Mouse (Mus musculus) CD4-positive, CD25-positive, alpha-beta regulatory T cell, adult 4 months (primary cell): Measurements from ENCODE around the gene Themis2. TPM values are rescaled to one million over a fixed set of nuclear protein-coding genes. Genes with fewer than 3 reads are reported as not detected.
"Not testable (repeated sequence)": the region's sequence is repeated elsewhere in the genome, so short reads cannot be mapped to it uniquely, and the experiment has no call there.

ENCODE experiments used
- ATAC-seq: one replicate; pipeline ENCODE4 v1.8.0; 2017
- polyA plus RNA-seq, 2 experiments: library from polyadenylated mRNA; unstranded; fragments of 100-300 nt; shearing (Covaris generic); gene quantifications; one replicate each; pipeline ENCODE4 v1.2.1; 2017

Themis2 gene
- polyA plus RNA-seq, 2 experiments from 2014 or later: 0.24 to 1.1 TPM

DNA sequence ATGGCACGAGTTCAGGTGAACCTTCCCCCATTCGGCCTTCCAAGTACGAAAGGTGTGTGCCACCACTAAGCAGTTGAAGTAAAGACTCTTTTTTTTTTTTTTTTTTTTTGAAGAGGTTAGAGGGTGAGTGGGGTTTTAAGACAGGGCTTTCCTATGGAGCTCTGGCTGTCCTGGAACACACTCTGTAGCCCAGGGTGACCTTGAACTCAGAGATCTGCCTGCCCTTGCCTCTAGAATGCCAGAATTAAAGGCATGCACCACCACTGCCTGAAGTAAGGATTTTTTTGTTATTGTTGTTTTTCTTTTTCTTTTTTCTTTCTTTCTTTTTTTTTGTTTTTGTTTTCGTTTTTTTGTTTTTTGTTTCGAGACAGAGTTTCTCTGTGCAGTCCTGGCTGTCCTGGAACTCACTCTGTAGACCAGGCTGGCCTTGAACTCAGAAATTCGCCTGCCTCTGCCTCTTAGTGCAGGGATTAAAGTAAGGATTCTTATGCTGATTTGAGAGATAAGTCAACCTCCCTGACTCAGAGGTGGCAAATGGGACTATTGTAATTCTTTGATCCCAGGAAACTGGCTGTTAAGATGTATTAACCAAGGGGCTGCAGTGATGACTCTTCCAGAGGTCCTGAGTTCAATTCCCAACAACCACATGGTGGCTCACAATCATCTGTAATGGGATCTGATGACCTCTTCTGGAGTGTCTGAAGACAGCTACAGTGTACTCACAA, 46.8 kb downstream of the Themis2 start:
- ATAC-seq: no peak

DNA sequence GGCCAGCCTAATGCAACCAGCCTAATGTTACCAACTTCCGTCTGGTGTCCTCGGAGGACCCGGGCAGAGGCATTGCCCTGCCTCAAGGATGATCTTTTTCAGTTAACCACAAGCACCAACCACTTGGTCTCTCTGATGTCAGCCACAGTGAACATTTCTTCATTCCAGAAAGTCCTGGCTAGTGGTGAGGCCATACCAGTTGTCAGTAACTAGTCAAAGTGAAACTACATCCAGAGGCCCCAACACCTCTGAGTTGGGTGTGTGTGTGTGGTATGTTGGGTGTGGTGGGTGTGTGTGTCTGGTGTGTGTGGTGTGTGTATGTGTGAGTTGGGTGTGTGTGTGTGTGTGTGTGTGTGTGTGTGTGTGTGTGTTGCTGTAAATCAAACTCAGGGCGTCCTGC, 47.4 kb downstream of the Themis2 start:
- no peak for ATAC-seq

DNA sequence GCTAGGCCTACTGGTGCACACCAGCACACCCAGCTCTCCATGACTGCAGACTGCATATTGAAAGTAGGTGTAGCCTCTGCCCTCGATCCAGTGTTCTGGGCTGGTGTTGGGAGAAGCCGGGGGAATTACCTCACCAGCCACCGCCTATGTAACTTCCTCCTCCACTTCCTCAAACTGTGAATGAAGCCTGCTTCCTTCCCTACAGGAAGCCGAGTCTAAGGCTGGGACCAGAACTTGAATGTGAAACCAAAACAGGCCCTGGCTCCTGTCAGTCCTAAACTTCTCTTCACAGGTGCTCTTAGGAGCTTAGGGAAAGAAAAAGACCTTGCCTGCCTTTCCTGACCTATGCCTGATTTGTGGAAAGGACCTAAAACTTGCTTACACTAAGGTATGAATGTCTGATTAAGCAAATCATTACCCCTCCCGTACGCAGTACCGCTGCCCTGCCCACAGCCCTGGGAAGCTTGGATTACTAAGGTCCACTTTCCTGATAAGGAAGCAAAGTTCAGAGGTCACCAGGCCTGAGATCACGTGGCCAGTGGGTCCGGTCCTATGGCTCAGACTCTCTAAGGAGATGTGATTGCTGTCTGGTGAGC, 48.4 kb downstream of the Themis2 start:
- peak; percentile 88 for ATAC-seq

DNA sequence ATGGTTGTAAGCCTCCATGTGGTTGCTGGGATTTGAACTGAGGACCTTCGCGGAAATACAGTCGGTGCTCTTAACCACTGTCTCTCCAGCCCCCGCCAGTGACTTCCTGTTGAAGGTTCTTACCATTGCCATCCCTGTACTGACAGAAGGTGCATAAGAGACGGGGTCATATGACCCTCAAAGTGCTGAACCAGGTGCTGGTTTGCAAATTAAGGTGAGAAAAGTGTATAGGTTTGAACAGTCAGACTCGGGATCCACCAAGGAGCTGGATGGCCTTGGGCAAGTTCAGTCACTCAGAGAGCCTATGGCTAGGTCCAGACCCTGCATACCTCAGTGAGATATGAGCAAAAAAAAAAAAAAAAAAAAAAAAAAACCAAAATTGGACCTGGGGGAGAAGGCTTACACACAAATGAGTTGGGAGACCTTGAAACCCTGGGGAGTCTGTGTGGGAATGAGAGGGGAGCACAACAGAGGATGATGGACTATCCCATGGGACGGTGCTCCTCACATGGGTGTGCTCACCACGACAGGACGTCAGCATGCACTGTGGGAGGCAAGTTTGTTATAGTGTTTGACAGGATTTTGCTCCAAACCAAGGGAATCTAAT, 49.2 kb downstream of the Themis2 start:
- no peak for ATAC-seq

DNA sequence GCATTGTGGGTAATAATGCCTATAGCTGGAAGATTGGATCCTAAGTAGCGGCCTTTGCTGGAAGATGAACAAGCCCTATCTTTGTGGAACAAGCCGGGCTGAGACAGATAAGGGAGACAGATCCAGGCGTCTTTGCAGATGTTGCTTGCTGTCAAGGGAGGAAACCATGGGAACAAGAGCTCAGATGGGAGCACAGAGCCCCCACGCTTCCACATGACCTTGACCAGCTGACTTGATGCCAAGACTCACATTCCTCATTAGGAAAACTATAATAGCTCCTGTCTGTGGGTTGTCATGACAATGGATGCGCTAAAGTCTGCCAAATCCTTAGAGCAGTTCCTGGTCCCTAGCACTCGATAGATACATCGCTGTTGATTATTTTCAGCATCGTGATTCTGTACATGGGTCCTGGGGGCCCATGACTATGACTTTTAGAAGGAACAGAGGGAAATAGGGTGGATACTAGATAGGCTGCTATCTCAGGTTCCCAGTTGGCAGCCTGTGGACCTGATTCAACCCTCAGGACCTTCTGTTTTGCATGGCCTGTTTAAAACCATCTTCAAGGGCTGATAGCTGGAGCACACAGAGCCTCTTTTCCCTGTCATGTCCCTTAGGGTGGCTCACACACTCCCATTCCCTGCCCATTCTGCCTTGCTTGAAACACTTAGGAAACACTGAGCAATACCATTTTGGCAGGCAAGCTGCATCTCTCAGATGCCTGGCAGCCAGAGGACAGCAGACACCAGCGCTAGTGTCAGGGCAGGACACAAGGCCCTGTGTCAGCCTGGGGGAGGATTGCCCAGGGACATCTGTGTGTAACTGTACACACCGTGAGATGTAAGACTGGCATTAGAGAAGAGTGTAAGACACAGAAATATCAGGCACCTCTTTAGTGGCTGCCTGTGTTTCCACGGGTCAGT, 51.9 kb downstream of the Themis2 start:
- no peak for ATAC-seq

DNA sequence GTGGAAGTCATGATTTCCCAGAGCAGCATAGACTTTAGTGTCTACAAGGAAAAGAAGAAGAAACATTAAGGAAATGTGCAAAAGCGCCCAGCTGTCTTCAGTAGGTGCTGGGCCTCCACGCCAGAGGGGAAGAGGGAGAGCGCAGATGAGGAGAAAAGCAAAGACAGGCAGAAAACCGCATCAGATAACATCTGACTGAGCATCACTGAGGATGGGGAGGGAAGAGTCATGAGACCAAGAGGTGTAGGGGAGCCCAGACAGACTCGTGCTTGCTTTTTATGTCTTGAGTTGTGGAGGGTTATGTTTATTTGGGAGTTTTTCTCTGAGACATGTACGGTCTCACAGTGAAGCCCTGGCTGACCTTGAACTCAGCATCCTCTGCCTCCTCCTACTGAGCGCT, 54.7 kb downstream of the Themis2 start:
- ATAC-seq: no peak

DNA sequence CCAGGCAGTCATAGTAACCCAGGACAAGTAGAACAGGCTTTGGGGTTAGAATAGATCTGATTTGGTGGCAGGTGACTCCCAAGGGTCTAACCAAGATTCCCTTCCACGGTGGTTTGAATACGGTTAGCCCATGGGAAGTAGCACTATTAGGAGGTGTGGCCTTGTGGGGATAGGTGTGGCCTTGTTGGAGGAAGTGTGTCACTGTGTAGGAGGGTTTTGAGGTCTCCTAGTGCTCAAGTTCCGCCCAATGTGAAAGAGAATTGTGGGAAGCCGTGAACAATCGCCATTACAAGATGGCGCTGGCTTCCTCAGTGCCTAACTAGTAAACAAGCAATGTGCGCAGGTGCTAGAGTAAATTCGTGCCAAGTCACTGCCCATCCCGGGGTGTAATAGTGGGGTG, 59.0 kb downstream of the Themis2 start:
- not testable (repeated sequence) for ATAC-seq

DNA sequence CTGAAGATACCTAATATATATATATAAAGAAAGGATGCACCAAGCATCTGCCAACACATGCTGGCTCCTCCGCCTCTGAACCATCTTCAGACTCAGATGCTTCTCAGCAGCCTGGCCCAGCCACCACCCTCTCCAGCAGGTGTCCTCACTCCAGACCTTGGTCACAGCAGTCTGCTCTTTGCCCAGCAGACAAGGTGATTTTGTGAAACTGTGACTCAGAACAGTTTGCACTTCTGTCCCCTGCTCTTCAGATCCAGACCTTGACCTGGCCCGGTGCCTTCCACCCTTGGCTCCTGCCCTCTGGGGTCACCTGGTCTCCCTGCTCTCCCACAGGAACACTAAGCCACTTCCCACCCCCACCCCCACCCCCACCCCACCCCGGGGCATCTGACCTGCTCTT, 60.3 kb downstream of the Themis2 start:
- ATAC-seq: no peak

DNA sequence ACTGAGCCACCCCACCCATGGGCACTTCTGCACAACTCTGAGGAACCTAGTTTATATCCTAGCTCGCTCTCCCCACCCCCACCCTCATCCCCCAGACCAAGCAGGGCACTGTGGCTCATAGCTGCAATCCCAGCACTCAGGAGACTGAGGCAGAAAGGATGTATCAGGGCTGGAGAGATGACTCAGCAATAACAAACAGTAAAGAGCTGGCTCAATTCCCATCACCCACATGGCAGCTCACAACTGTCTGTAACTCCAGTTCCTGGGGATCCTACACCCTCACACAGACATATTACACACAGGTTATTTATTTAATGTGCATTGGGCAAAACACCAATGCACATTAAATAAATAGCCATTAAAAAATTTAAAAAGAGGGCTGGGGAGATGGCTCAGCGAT, 60.8 kb downstream of the Themis2 start:
- ATAC-seq: no peak

DNA sequence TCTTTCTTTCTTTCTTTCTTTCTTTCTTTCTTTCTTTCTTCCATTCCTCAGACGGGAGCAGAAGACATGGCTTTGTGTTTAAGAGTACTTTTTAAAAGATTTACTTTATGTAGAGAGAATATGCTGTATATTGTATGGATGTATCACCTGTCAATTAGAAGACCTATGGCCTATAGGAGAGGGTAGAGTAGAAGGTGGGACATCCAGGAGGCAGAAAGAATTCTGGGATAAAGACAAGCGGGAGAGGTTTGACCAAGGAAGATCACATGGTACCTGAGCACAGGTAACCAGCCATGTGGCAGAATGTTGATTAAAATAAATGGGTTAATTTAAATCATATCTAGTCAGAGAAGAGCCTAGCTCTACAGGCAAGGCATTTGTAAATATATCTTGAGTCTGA, 61.4 kb downstream of the Themis2 start:
- ATAC-seq: no peak

DNA sequence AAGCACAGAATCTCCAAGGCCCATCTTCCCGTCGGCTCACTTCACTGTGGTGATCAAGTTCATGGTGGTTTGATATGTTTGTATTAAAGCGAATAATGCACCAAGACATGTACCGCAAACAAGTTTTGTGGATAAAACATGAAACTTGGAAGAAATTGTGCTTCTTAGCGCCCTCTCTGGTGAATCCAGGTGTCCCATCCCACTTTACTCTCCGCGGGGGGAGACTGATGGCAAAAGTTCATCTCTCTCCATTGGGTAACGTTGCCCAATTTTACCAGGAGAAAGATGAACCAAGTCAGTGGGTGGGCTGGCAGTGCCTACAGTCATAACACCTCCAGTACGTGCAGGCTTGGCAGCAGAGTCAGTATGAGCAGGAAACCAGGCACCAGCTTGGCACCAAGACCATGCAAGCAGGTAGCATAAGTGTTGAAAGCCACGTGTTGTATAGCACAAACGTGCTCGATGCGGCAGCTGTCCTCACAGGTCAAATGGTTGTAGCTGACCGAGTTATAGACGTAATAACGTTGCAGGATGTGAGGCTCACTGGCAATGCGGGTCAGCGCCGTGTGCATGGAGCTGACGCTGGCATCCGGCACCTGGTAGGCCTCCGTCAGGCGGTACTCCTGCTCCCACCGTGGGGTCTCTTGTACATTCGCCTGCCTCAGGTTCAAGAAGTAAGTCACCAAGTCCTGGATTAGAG, 63.0 kb downstream of the Themis2 start:
- no peak for ATAC-seq

DNA sequence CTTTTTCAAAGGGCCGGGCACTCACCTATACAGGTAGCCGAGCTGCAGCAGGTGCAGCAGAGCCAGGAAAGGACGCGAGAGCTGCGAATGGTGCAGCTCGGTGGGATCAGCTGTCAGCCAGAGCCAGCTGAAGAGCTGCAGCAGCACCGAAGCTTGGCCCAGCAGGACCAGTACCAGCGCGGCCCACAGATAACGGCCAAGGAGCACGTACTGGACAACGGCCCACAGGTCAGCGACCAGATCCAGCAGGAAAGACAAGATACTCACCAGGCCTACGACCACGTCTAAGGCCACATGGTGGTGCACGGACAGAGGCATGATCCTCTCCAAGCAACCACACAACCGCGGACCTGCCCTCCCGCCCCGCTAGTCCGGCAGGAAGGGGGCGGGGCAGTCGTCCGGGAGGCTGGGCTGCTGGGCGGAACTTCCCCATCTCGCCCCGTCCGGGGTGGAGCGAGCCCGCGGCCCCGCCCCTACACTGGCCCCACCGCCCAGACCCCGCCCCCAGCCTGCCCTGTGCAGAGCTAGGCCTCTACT, 64.0 kb downstream of the Themis2 start, which contains the start of gene Xkr8:
Gene Xkr8, minus strand, starts transcription at position 399 of the 537 bp plus-strand sequence.
- peak; percentile 91 for ATAC-seq

Other genes starting within 250 kb of the Themis2 start
- 1 to 10 TPM; 3.8 to 4.2 TPM for gene Ptafr, start 232.3 kb downstream of the Themis2 start, polyA plus RNA-seq
- gene Eya3, start 157.4 kb downstream of the Themis2 start, polyA plus RNA-seq: 10 to 100 TPM; 35.5 to 42.1 TPM
- gene Xkr8, start 63.8 kb downstream of the Themis2 start, polyA plus RNA-seq: 10 to 100 TPM in 1 of 2 experiments, 1 to 10 TPM in 1; 5.4 to 14.9 TPM
- gene Smpdl3b, start 39.1 kb downstream of the Themis2 start, polyA plus RNA-seq: 1 to 10 TPM in 1 of 2 experiments, under 1 TPM in 1; 0.96 to 1.8 TPM
- gene Rpa2, start 28.1 kb downstream of the Themis2 start, polyA plus RNA-seq: 10 to 100 TPM; 64.3 to 66.9 TPM
- gene Ppp1r8, start 46.8 kb upstream of the Themis2 start, polyA plus RNA-seq: 10 to 100 TPM; 22.2 to 34.8 TPM
- 10 to 100 TPM; 32.3 to 38.6 TPM for gene Stx12, start 88.1 kb upstream of the Themis2 start, polyA plus RNA-seq
- 10 to 100 TPM; 16.5 to 21.1 TPM for gene Fam76a, start 126.2 kb upstream of the Themis2 start, polyA plus RNA-seq
- 1 to 10 TPM; 3.7 to 8.2 TPM for gene Fgr, start 177.7 kb upstream of the Themis2 start, polyA plus RNA-seq
- 1 to 10 TPM; 2.6 to 3.7 TPM for gene Ahdc1, start 214.9 kb upstream of the Themis2 start, polyA plus RNA-seq